Mouse (Mus musculus) hindbrain, embryonic 10.5 days (tissue): ENCODE measurements around the gene Vdac1. TPM values are rescaled to one million over a fixed set of nuclear protein-coding genes. Genes with fewer than 3 reads are reported as not detected.
A peak's percentile ranks its signal among the peaks of the same experiment; 100 is the strongest.
"Not testable (repeated sequence)": the region's sequence is repeated elsewhere in the genome, so short reads cannot be mapped to it uniquely, and the experiment has no call there.

Experiments
- DNase-seq: peaks from one replicate; pipeline ENCODE4 v3.0.0-alpha.2; 2017; ENCODE audit warnings: low spot score
- H3K27ac ChIP-seq: fragments of 300-500 bp; sonication (generic); 2 replicates; pipeline ENCODE4 v1.5.1; 2016; ENCODE audit warnings: mild to moderate bottlenecking, moderate library complexity
- H3K27me3 ChIP-seq: fragments of 300-500 bp; sonication (generic); 2 replicates; pipeline ENCODE4 v1.6.1; 2016; ENCODE audit warnings: mild to moderate bottlenecking; ENCODE audit not compliant: poor library complexity, insufficient read depth, severe bottlenecking
- H3K36me3 ChIP-seq: fragments of 300-500 bp; sonication (generic); 2 replicates; pipeline ENCODE4 v1.6.1; 2016; ENCODE audit warnings: mild to moderate bottlenecking, moderate library complexity
- H3K4me1 ChIP-seq: fragments of 300-500 bp; sonication (generic); replicated peaks from 2 replicates; pipeline ENCODE4 v1.6.1; 2016; ENCODE audit warnings: mild to moderate bottlenecking
- H3K4me3 ChIP-seq: fragments of 300-500 bp; sonication (generic); 2 replicates; pipeline ENCODE4 v1.5.1; 2016; ENCODE audit warnings: mild to moderate bottlenecking, moderate library complexity
- H3K9me3 ChIP-seq: fragments of 300-500 bp; sonication (generic); 2 replicates; pipeline ENCODE4 v1.6.1; 2016; ENCODE audit warnings: mild to moderate bottlenecking, moderate library complexity
- WGBS: fragments of 180-500 bp; shearing (Covaris S2); methylation state at CpG from one replicate; pipeline ENCODE4 v1.1.7; 2016; 5-methylcytosine and 5-hydroxymethylcytosine counted together
- polyA plus RNA-seq: library from polyadenylated mRNA; unstranded; fragments of >200 nt; fragmentation: Nextera tagmentation; extraction: Ambion mirVana; gene quantifications from 2 replicates; pipeline ENCODE4 v1.2.1, GENCODE M21; 2016

The Vdac1 gene
- polyA plus RNA-seq, 1 experiment from 2014 or later, result 241 TPM

GRCm38 (mm10) chr11:52348156-52348555 is 12.5 kb upstream of the Vdac1 start:
- peaks cover 31% of the 10 kb centered on the region for H3K4me1 ChIP-seq
- H3K9me3 ChIP-seq, result no peaks in the 10 kb centered on the region
- H3K27me3 ChIP-seq, result no peaks in the 10 kb centered on the region
- no peak overlapping the region for H3K27ac ChIP-seq
- 89% methylated on average over 4 of the region's 4 CpGs for WGBS
- DNase-seq, result no peak
- H3K36me3 ChIP-seq, result no peaks in the 10 kb centered on the region
- no peak overlapping the region for H3K4me3 ChIP-seq

- Histone ChIP-seq H3K9me3 (no peaks in the 10 kb centered on the region), H3K27ac (no peak overlapping the region), H3K4me1 (peaks cover 31% of the 10 kb centered on the region), H3K27me3 (no peaks in the 10 kb centered on the region), H3K4me3 (no peak overlapping the region), H3K36me3 (no peaks in the 10 kb centered on the region)
- DNase-seq, result no peak
- 63% methylated on average over 3 of the region's 3 CpGs for WGBS
Observed at GRCm38 (mm10) chr11:52348724-52349123, 11.9 kb upstream of the Vdac1 start.

- Histone ChIP-seq H3K4me3 (no peak overlapping the region), H3K27me3 (no peaks in the 10 kb centered on the region), H3K9me3 (no peaks in the 10 kb centered on the region), H3K27ac (peak overlapping the region; percentile 59; the same call in 1 of the 2 replicates), H3K36me3 (no peaks in the 10 kb centered on the region), H3K4me1 (peaks cover 23% of the 10 kb centered on the region)
- peak; percentile 58 for DNase-seq
- WGBS, result 0% methylated on average over 9 of the region's 9 CpGs
Observed at GRCm38 (mm10) chr11:52350924-52351323, 9.7 kb upstream of the Vdac1 start.

GRCm38 (mm10) chr11:52352271-52352670 is 8.4 kb upstream of the Vdac1 start:
- Histone ChIP-seq H3K27ac (no peak overlapping the region), H3K27me3 (no peaks in the 10 kb centered on the region), H3K36me3 (no peaks in the 10 kb centered on the region), H3K9me3 (no peaks in the 10 kb centered on the region), H3K4me1 (peaks cover 13% of the 10 kb centered on the region), H3K4me3 (no peak overlapping the region)
- no peak for DNase-seq
- 92% methylated on average over 3 of the region's 3 CpGs for WGBS

GRCm38 (mm10) chr11:52354644-52355043 is 6.0 kb upstream of the Vdac1 start:
- no peaks in the 10 kb centered on the region for H3K27me3 ChIP-seq
- no peaks in the 10 kb centered on the region for H3K36me3 ChIP-seq
- WGBS, result 82% methylated on average over 5 of the region's 5 CpGs
- no peak overlapping the region for H3K27ac ChIP-seq
- peaks cover 20% of the 10 kb centered on the region for H3K4me1 ChIP-seq
- DNase-seq, result no peak
- no peaks in the 10 kb centered on the region for H3K9me3 ChIP-seq
- no peak overlapping the region for H3K4me3 ChIP-seq

- no peaks in the 10 kb centered on the region for H3K9me3 ChIP-seq
- peaks cover 27% of the 10 kb centered on the region for H3K4me1 ChIP-seq
- no peaks in the 10 kb centered on the region for H3K36me3 ChIP-seq
- no peak overlapping the region for H3K27ac ChIP-seq
- DNase-seq, result no peak
- H3K4me3 ChIP-seq, result no peak overlapping the region
- H3K27me3 ChIP-seq, result no peaks in the 10 kb centered on the region
- 82% methylated on average over 1 of the region's 1 CpGs for WGBS
Observed at GRCm38 (mm10) chr11:52355601-52356000, 5.1 kb upstream of the Vdac1 start.

GRCm38 (mm10) chr11:52357091-52357490 is 3.6 kb upstream of the Vdac1 start:
- WGBS, result 91% methylated on average over 5 of the region's 5 CpGs
- not testable (repeated sequence) for H3K36me3 ChIP-seq, DNase-seq, H3K27ac ChIP-seq, H3K4me3 ChIP-seq, H3K27me3 ChIP-seq, H3K9me3 ChIP-seq
- peaks cover 26% of the 10 kb centered on the region for H3K4me1 ChIP-seq

GRCm38 (mm10) chr11:52358520-52358919 is 2.1 kb upstream of the Vdac1 start:
- no peak overlapping the region for H3K27ac ChIP-seq
- no peak overlapping the region for H3K4me3 ChIP-seq
- no peaks in the 10 kb centered on the region for H3K9me3 ChIP-seq
- H3K4me1 ChIP-seq, result peaks cover 38% of the 10 kb centered on the region
- peak; percentile 28 for DNase-seq
- H3K27me3 ChIP-seq, result no peaks in the 10 kb centered on the region
- H3K36me3 ChIP-seq, result no peaks in the 10 kb centered on the region
- WGBS, result 59% methylated on average over 4 of the region's 4 CpGs

- Histone ChIP-seq H3K27me3 (no peaks in the 10 kb centered on the region), H3K4me1 (peaks cover 51% of the 10 kb centered on the region), H3K27ac (peak overlapping the region; percentile 97), H3K9me3 (no peaks in the 10 kb centered on the region), H3K36me3 (no peaks in the 10 kb centered on the region), H3K4me3 (peak overlapping the region; percentile 97)
- DNase-seq, result peak; percentile 21
- WGBS, result 11% methylated on average over 22 of the region's 22 CpGs
Observed at GRCm38 (mm10) chr11:52359686-52360470, 782 bp upstream of the Vdac1 start.

GRCm38 (mm10) chr11:52361287-52361921 is 744 bp downstream of the Vdac1 start:
- DNase-seq, result no peak
- Histone ChIP-seq H3K36me3 (0 out of 2 replicates have a peak, but pooled peaks cover 3% of the 10 kb centered on the region), H3K9me3 (no peaks in the 10 kb centered on the region), H3K4me1 (peaks cover 59% of the 10 kb centered on the region), H3K27me3 (no peaks in the 10 kb centered on the region), H3K4me3 (peak overlapping the region; percentile 97), H3K27ac (peak overlapping the region; percentile 97)
- WGBS, result under 1% methylated on average over 47 of the region's 47 CpGs

GRCm38 (mm10) chr11:52364376-52364775 is 3.7 kb downstream of the Vdac1 start:
- Histone ChIP-seq H3K36me3 (0 out of 2 replicates have a peak, but pooled peaks cover 11% of the 10 kb centered on the region), H3K4me1 (peaks cover 58% of the 10 kb centered on the region), H3K9me3 (no peaks in the 10 kb centered on the region), H3K27me3 (no peaks in the 10 kb centered on the region), H3K4me3 (no peak overlapping the region), H3K27ac (no peak overlapping the region)
- WGBS, result 75% methylated on average over 2 of the region's 2 CpGs
- DNase-seq, result no peak

GRCm38 (mm10) chr11:52365143-52365542 is 4.5 kb downstream of the Vdac1 start:
- Histone ChIP-seq H3K27ac (no peak overlapping the region), H3K27me3 (no peaks in the 10 kb centered on the region), H3K36me3 (0 out of 2 replicates have a peak, but pooled peaks cover 11% of the 10 kb centered on the region), H3K4me3 (no peak overlapping the region), H3K9me3 (no peaks in the 10 kb centered on the region), H3K4me1 (peaks cover 52% of the 10 kb centered on the region)
- WGBS, result 82% methylated on average over 1 of the region's 1 CpGs
- no peak for DNase-seq

GRCm38 (mm10) chr11:52366358-52366757 is 5.7 kb downstream of the Vdac1 start:
- H3K9me3 ChIP-seq, result no peaks in the 10 kb centered on the region
- 90% methylated on average over 5 of the region's 5 CpGs for WGBS
- no peak overlapping the region for H3K4me3 ChIP-seq
- peaks cover 51% of the 10 kb centered on the region for H3K4me1 ChIP-seq
- 0 out of 2 replicates have a peak, but pooled peaks cover 11% of the 10 kb centered on the region for H3K36me3 ChIP-seq
- DNase-seq, result no peak
- no peak overlapping the region for H3K27ac ChIP-seq
- no peaks in the 10 kb centered on the region for H3K27me3 ChIP-seq
